Mouse (Mus musculus): ENCODE data around the gene Mmab. TPM values are rescaled to one million over a fixed set of nuclear protein-coding genes. Genes with fewer than 3 reads are reported as not detected.

Mmab gene
- 5.2 and 6.7 TPM in 2 replicates for polyA plus RNA-seq (2012; rRNA removed)

DNA sequence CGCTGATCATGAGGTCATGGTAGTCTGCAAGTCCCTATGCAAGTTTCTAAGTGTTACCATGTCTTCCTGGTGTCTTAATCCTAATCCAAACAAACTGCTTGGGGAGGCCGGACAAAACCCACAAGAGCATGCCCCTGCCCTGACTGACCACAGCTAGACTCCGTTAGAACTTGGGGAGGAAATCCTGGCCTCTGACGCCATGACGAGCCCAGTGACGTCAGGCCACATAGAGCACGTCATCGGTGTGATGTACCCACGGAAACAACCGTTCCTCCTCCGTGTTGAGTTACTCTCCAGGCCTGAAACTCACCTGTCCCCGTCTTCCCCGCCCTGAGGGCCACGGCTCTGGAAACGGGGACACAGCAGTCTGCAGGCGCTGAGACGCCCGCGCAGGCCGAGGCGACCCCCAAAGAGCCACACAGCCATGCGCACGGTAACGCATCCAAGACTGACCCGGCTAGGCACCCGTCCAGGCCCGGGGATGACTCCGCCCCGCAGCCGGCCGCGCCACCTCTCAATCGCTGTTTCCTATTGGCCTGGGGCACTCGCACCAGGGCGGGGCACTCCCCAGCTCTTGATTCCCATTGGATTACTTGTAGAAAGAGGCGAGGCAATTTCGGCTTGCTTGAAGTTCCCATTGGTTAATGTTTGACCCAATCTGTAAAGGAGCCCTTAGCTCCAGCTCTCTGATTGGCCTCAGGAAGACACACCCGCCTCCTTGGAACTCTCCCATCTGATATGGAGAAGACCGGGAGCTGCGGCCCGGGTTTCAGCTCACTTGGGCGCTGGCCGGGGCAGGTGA is at the start of gene Mmab, which contains the start of gene Mvk:
Gene Mmab, minus strand, starts transcription at position 495 of the 802 bp plus-strand sequence.
Gene Mvk, plus strand, starts transcription at position 704 of the 802 bp plus-strand sequence.
- H3K4me1 ChIP-seq (ENCODE audit: control insufficient read depth, insufficient read depth, insufficient read length, low read length) = peaks cover 3% of the 10 kb centered on the region; the same call in 1 of the 2 replicates
- H3K4me3 ChIP-seq (ENCODE audit: low read depth, low read length) = peak within 1 kb of the TSS; percentile 82
- peaks cover 3% of the 10 kb centered on the region; the same call in 1 of the 2 replicates for H3K36me3 ChIP-seq (ENCODE audit: control insufficient read depth, insufficient read depth, low read length)
- TF ChIP-seq CTCF (IDR thresholded peaks at IDR 0.05; ENCODE audit: extremely low read depth, insufficient read length, insufficient replicate concordance, low read depth, low read length) (no peak), POLR2A (IDR thresholded peaks at IDR 0.05; ENCODE audit: low read depth, low read length) (peak; percentile 95)
- peak within 1 kb of the TSS; percentile 1; the same call in 1 of the 2 replicates for H3K27ac ChIP-seq (ENCODE audit: insufficient read depth, low read depth, low read length)
- H3K27me3 ChIP-seq (ENCODE audit: control insufficient read depth, insufficient read depth, low read length) = no peaks in the 10 kb centered on the region
- under 1% methylated on average over 43 of the region's 43 CpGs for WGBS

GRCm38 (mm10) chr5:114490241-114490640 is 46.4 kb upstream of the Mmab start:
- no peak overlapping the region for H3K27ac ChIP-seq (ENCODE audit: insufficient read depth, low read depth, low read length)
- no peaks in the 10 kb centered on the region for H3K27me3 ChIP-seq (ENCODE audit: control insufficient read depth, insufficient read depth, low read length)
- TF ChIP-seq CTCF (IDR thresholded peaks at IDR 0.05; ENCODE audit: extremely low read depth, insufficient read length, insufficient replicate concordance, low read depth, low read length) = no peak
- TF ChIP-seq POLR2A (IDR thresholded peaks at IDR 0.05; ENCODE audit: low read depth, low read length) = no peak
- no peaks in the 10 kb centered on the region for H3K4me1 ChIP-seq (ENCODE audit: control insufficient read depth, insufficient read depth, insufficient read length, low read length)
- H3K36me3 ChIP-seq (ENCODE audit: control insufficient read depth, insufficient read depth, low read length) = no peaks in the 10 kb centered on the region
- 95% methylated on average over 8 of the region's 8 CpGs for WGBS
- H3K4me3 ChIP-seq (ENCODE audit: low read depth, low read length) = no peak overlapping the region

DNA sequence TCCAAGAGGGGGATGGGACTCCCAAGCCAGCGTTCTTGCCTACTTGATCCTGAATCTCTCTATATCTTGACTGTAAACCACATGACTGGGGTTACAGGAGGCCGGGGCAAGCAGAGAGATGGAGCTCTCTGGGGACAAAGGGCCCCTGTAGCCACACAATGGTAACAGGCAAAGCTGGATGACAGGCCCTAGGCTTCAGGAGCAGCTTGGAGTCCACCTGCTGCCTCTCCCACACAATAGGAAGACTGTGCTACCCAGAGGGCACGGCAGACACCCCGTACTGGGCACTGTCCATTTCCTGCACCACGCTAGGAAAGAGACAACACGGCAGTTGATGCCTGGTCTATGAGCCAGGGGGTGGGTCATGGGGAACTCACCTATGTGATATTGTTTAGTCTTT is 45.7 kb upstream of the Mmab start:
- Histone ChIP-seq H3K36me3 (ENCODE audit: control insufficient read depth, insufficient read depth, low read length) (no peaks in the 10 kb centered on the region), H3K4me3 (ENCODE audit: low read depth, low read length) (no peak overlapping the region), H3K27me3 (ENCODE audit: control insufficient read depth, insufficient read depth, low read length) (no peaks in the 10 kb centered on the region), H3K27ac (ENCODE audit: insufficient read depth, low read depth, low read length) (no peak overlapping the region), H3K4me1 (ENCODE audit: control insufficient read depth, insufficient read depth, insufficient read length, low read length) (no peaks in the 10 kb centered on the region)
- 73% methylated on average over 6 of the region's 6 CpGs for WGBS
- TF ChIP-seq CTCF (IDR thresholded peaks at IDR 0.05; ENCODE audit: extremely low read depth, insufficient read length, insufficient replicate concordance, low read depth, low read length) = no peak
- no peak for TF ChIP-seq POLR2A (IDR thresholded peaks at IDR 0.05; ENCODE audit: low read depth, low read length)

GRCm38 (mm10) chr5:114485685-114486084 is 41.8 kb upstream of the Mmab start:
- Histone ChIP-seq H3K4me3 (ENCODE audit: low read depth, low read length) (no peak overlapping the region), H3K27me3 (ENCODE audit: control insufficient read depth, insufficient read depth, low read length) (no peaks in the 10 kb centered on the region), H3K27ac (ENCODE audit: insufficient read depth, low read depth, low read length) (no peak overlapping the region), H3K4me1 (ENCODE audit: control insufficient read depth, insufficient read depth, insufficient read length, low read length) (no peaks in the 10 kb centered on the region), H3K36me3 (ENCODE audit: control insufficient read depth, insufficient read depth, low read length) (no peaks in the 10 kb centered on the region)
- WGBS = 69% methylated on average over 14 of the region's 14 CpGs
- no peak for TF ChIP-seq POLR2A (IDR thresholded peaks at IDR 0.05; ENCODE audit: low read depth, low read length)
- TF ChIP-seq CTCF (IDR thresholded peaks at IDR 0.05; ENCODE audit: extremely low read depth, insufficient read length, insufficient replicate concordance, low read depth, low read length) = no peak

GRCm38 (mm10) chr5:114482587-114483011 is 38.7 kb upstream of the Mmab start:
- Histone ChIP-seq H3K27me3 (ENCODE audit: control insufficient read depth, insufficient read depth, low read length) (no peaks in the 10 kb centered on the region), H3K4me3 (ENCODE audit: low read depth, low read length) (no peak overlapping the region), H3K36me3 (ENCODE audit: control insufficient read depth, insufficient read depth, low read length) (no peaks in the 10 kb centered on the region), H3K27ac (ENCODE audit: insufficient read depth, low read depth, low read length) (no peak overlapping the region), H3K4me1 (ENCODE audit: control insufficient read depth, insufficient read depth, insufficient read length, low read length) (no peaks in the 10 kb centered on the region)
- 3% methylated on average over 14 of the region's 14 CpGs for WGBS
- TF ChIP-seq CTCF (IDR thresholded peaks at IDR 0.05; ENCODE audit: extremely low read depth, insufficient read length, insufficient replicate concordance, low read depth, low read length) (no peak), POLR2A (IDR thresholded peaks at IDR 0.05; ENCODE audit: low read depth, low read length) (no peak)

GRCm38 (mm10) chr5:114478267-114478666 is 34.4 kb upstream of the Mmab start:
- 89% methylated on average over 12 of the region's 12 CpGs for WGBS
- Histone ChIP-seq H3K36me3 (ENCODE audit: control insufficient read depth, insufficient read depth, low read length) (no peaks in the 10 kb centered on the region), H3K27ac (ENCODE audit: insufficient read depth, low read depth, low read length) (no peak overlapping the region), H3K4me3 (ENCODE audit: low read depth, low read length) (no peak overlapping the region), H3K27me3 (ENCODE audit: control insufficient read depth, insufficient read depth, low read length) (peaks cover 6% of the 10 kb centered on the region; the same call in 1 of the 2 replicates), H3K4me1 (ENCODE audit: control insufficient read depth, insufficient read depth, insufficient read length, low read length) (no peaks in the 10 kb centered on the region)
- TF ChIP-seq POLR2A (IDR thresholded peaks at IDR 0.05; ENCODE audit: low read depth, low read length) (no peak), CTCF (IDR thresholded peaks at IDR 0.05; ENCODE audit: extremely low read depth, insufficient read length, insufficient replicate concordance, low read depth, low read length) (no peak)

DNA sequence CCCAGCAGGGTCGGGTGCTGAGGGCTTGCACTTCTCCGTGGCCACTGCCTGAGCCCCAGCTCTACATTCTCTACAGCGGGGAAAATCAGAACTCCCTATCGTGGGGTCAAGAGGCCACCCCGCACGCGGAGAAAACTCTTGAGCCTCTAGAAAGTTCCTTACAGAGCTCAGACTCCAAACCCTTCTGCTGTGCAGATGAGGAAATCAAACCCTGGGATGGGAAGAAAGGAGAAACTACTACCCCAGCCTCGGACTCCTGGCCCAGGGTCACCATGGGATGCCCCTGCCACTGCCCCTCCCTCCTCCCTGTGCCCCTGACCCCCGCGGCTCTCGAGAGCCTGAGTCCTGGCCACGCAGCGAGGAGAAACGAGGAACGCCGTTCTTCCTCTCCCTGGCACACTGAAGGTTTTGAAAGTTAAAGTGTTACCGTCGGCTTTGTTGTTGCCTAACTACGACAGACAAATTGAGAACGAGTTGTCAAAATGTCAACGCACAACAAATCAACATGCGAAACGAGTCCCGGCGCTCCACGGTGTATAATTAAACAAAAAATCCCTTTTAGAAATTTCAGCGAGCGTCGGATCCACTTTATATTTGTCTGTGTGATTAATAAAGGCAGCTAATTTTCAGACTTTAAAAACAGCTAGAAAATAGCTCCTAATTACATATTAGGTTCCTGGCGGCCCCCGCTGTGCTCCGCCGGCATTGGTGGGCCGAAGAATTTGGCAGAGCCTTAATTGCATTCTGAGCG is 31.1 kb upstream of the Mmab start:
- Histone ChIP-seq H3K27ac (ENCODE audit: insufficient read depth, low read depth, low read length) (no peak overlapping the region), H3K27me3 (ENCODE audit: control insufficient read depth, insufficient read depth, low read length) (peaks cover 6% of the 10 kb centered on the region; the same call in 1 of the 2 replicates), H3K4me1 (ENCODE audit: control insufficient read depth, insufficient read depth, insufficient read length, low read length) (no peaks in the 10 kb centered on the region), H3K4me3 (ENCODE audit: low read depth, low read length) (no peak overlapping the region), H3K36me3 (ENCODE audit: control insufficient read depth, insufficient read depth, low read length) (no peaks in the 10 kb centered on the region)
- 59% methylated on average over 35 of the region's 35 CpGs for WGBS
- TF ChIP-seq POLR2A (IDR thresholded peaks at IDR 0.05; ENCODE audit: low read depth, low read length) = no peak

All from small intestine, adult 2 months (tissue).